In the genomic region with DNA sequence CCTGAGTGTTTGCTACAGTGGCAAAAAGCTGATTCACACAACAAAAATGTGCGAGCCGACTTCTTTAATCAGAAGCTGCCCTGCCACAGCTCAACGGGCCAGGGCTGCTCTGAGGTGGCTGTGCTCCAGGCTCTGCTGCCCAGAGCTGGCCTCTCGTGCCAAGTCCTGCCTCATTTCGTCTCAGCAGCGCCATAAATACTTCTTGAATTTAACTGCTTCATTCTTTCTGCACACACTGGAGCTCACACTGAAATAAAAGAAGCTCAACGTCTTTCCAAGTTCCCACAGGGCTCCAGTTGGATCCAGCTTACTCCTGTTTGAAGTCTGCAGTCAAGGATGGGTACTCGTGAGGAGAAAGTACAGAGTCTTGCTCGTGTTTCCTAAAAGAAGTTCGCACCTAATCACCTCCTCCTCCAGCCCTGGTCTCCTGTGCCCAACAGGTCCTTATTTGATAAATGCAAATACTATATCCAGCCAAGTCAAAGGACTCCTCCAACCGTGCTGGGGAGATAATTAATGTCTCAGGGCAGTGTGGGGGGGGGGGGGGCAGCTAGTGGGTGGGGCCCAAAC, we compare ENCODE assay signal across 9 mouse cellular contexts.
DNase-seq lines count a peak whose midpoint lies in the region; ATAC-seq and TF ChIP-seq lines count a peak whose summit lies in the region.
"Had no signal": no experiment of that assay in that cellular context is flagged by ENCODE, and none has a peak within 500 bp of the region (broad histone marks: within the 10 kb centered on the region; RNA-seq: fewer than 3 reads in every experiment).

No protein-coding gene starts in this region.

- H3K9me3 ChIP-seq in heart, embryonic 13.5 days, result peaks cover 3% of the 10 kb centered on the region; the same call in 1 of the 2 replicates
- H3K9me3 ChIP-seq in kidney, embryonic 16.5 days (ENCODE audit: low read length), result peaks cover 7% of the 10 kb centered on the region; the same call in 1 of the 2 replicates
- H3K9me3 ChIP-seq in limb, embryonic 15.5 days, result no peaks in the 10 kb centered on the region
- peaks cover 8% of the 10 kb centered on the region; the same call in 1 of the 2 replicates for H3K9me3 ChIP-seq in neural tube, embryonic 12.5 days

- H3K27me3 ChIP-seq in heart, embryonic 13.5 days (replicated peaks), result no peaks in the 10 kb centered on the region
- H3K27me3 ChIP-seq in kidney, embryonic 16.5 days (ENCODE audit: insufficient read depth, low read length), result no peaks in the 10 kb centered on the region
- H3K27me3 ChIP-seq in limb, embryonic 15.5 days, result no peaks in the 10 kb centered on the region
- no peaks in the 10 kb centered on the region for H3K27me3 ChIP-seq in neural tube, embryonic 12.5 days (replicated peaks)
- H3K27me3 ChIP-seq: CH12.LX had no signal

- TF ChIP-seq POLR2A in embryonic fibroblast, embryonic 13.5 days (IDR thresholded peaks at IDR 0.05; ENCODE audit: low read depth, low read length), result peak; percentile 27; the same call in 1 of the 2 replicates

- H3K4me1 ChIP-seq in embryonic fibroblast, embryonic 13.5 days (ENCODE audit: control insufficient read depth, insufficient read depth, low read length), result peaks cover 18% of the 10 kb centered on the region
- peaks cover 36% of the 10 kb centered on the region for H3K4me1 ChIP-seq in heart, embryonic 13.5 days
- H3K4me1 ChIP-seq in kidney, embryonic 16.5 days (ENCODE audit: insufficient read depth, low read length), result peaks cover 45% of the 10 kb centered on the region
- H3K4me1 ChIP-seq in limb, embryonic 15.5 days, result peaks cover 47% of the 10 kb centered on the region
- H3K4me1 ChIP-seq in neural tube, embryonic 12.5 days, result peaks cover 28% of the 10 kb centered on the region

- H3K4me3 ChIP-seq in embryonic fibroblast, embryonic 13.5 days (ENCODE audit: insufficient read depth, low read length), result no peak overlapping the region
- H3K4me3 ChIP-seq in heart, embryonic 13.5 days, result no peak overlapping the region
- no peak overlapping the region for H3K4me3 ChIP-seq in kidney, embryonic 16.5 days (ENCODE audit: low read length)
- H3K4me3 ChIP-seq in limb, embryonic 15.5 days, result no peak overlapping the region
- H3K4me3 ChIP-seq in neural tube, embryonic 12.5 days, result no peak overlapping the region

- peak overlapping the region; percentile 40 for H3K9ac ChIP-seq in heart, embryonic 13.5 days
- peak overlapping the region; percentile 12; the same call in 1 of the 2 replicates for H3K9ac ChIP-seq in kidney, embryonic 16.5 days (replicated peaks; ENCODE audit: low read length)
- no peak overlapping the region for H3K9ac ChIP-seq in limb, embryonic 15.5 days
- no peak overlapping the region; the same call in 1 of the 2 replicates for H3K9ac ChIP-seq in neural tube, embryonic 12.5 days

- DNase-seq in ovary, adult 18-20 months (ENCODE audit: low spot score), result peak; percentile 63
- DNase-seq in ovary, postnatal 10 days (ENCODE audit: low spot score), result no peak
- no peak for DNase-seq in T-cell, adult 2 months (ENCODE audit: low spot score)

- 26% methylated on average over 11 of the region's 11 CpGs for WGBS in heart, embryonic 13.5 days
- 9% methylated on average over 11 of the region's 11 CpGs for WGBS in kidney, embryonic 16.5 days
- 10% methylated on average over 11 of the region's 11 CpGs for WGBS in limb, embryonic 15.5 days
- WGBS in neural tube, embryonic 12.5 days, result 17% methylated on average over 11 of the region's 11 CpGs

- no peak for ATAC-seq in heart, embryonic 13.5 days (ENCODE audit: extremely low read depth, insufficient number of reproducible peaks, low FRiP score, low TSS enrichment)
- peak; percentile 79 for ATAC-seq in kidney, embryonic 16.5 days (ENCODE audit: low FRiP score, low TSS enrichment)
- ATAC-seq in limb, embryonic 15.5 days (ENCODE audit: insufficient number of reproducible peaks, low FRiP score, low TSS enrichment, low read depth), result peak; percentile 73
- ATAC-seq in neural tube, embryonic 12.5 days (ENCODE audit: low FRiP score, low read depth), result peak; percentile 67

- H3K27ac ChIP-seq in embryonic fibroblast, embryonic 13.5 days (ENCODE audit: insufficient read depth, low read length), result peak overlapping the region; percentile 91
- peak overlapping the region; percentile 73 for H3K27ac ChIP-seq in heart, embryonic 13.5 days (replicated peaks)
- H3K27ac ChIP-seq in kidney, embryonic 16.5 days (ENCODE audit: low read length), result peak overlapping the region; percentile 96
- peak overlapping the region; percentile 95 for H3K27ac ChIP-seq in limb, embryonic 15.5 days
- no peak overlapping the region for H3K27ac ChIP-seq in neural tube, embryonic 12.5 days

- no peak for TF ChIP-seq CTCF in embryonic fibroblast, embryonic 13.5 days (IDR thresholded peaks at IDR 0.05; ENCODE audit: borderline replicate concordance, insufficient read depth, low read length)

- H3K4me2 ChIP-seq in heart, embryonic 13.5 days, result peak overlapping the region; percentile 52
- peak overlapping the region; percentile 33; the same call in 1 of the 2 replicates for H3K4me2 ChIP-seq in kidney, embryonic 16.5 days (replicated peaks; ENCODE audit: low read depth, low read length)
- peak overlapping the region; percentile 24 for H3K4me2 ChIP-seq in limb, embryonic 15.5 days
- peak overlapping the region; percentile 44; the same call in 1 of the 2 replicates for H3K4me2 ChIP-seq in neural tube, embryonic 12.5 days (replicated peaks)

- H3K36me3 ChIP-seq in heart, embryonic 13.5 days, result no peaks in the 10 kb centered on the region
- H3K36me3 ChIP-seq in kidney, embryonic 16.5 days (ENCODE audit: insufficient read depth, low read length), result no peaks in the 10 kb centered on the region
- H3K36me3 ChIP-seq in limb, embryonic 15.5 days, result no peaks in the 10 kb centered on the region
- no peaks in the 10 kb centered on the region for H3K36me3 ChIP-seq in neural tube, embryonic 12.5 days

Comparison
In these comparisons a context has a peak if more than half of its experiments do, and no peak if none do; other contexts are left out.
1. H3K9ac ChIP-seq: peak in heart, embryonic 13.5 days (single experiment) and kidney, embryonic 16.5 days (single experiment); none in limb, embryonic 15.5 days (single experiment) and neural tube, embryonic 12.5 days (single experiment).
2. Peak in every context shown above with its lines, with median percentiles within 50 percentile points of each other: H3K4me2 ChIP-seq.